Mouse (Mus musculus) stomach, embryonic 15.5 days (tissue): ENCODE measurements around the gene Tsc22d2. TPM values are rescaled to one million over a fixed set of nuclear protein-coding genes. Genes with fewer than 3 reads are reported as not detected.
"Not testable (repeated sequence)": the region's sequence is repeated elsewhere in the genome, so short reads cannot be mapped to it uniquely, and the experiment has no call there.

Source experiments
- ATAC-seq: fragments of 200-750 bp; cut with Nextera tagmentation; 2 replicates; pipeline ENCODE4 v1.8.0; 2017; ENCODE audit warnings: low read depth, moderate number of reproducible peaks, moderate TSS enrichment; ENCODE audit not compliant: insufficient read depth, low FRiP score
- H3K27ac ChIP-seq: fragments of 300-500 bp; sonication (generic); 2 replicates; pipeline ENCODE4 v1.5.1; 2015; ENCODE audit warnings: mild to moderate bottlenecking, inconsistent platforms
- H3K27me3 ChIP-seq: fragments of 300-500 bp; sonication (generic); replicated peaks from 2 replicates; pipeline ENCODE4 v1.6.1; 2015; ENCODE audit warnings: inconsistent platforms
- H3K36me3 ChIP-seq: fragments of 300-500 bp; sonication (generic); 2 replicates; pipeline ENCODE4 v1.6.1; 2015; ENCODE audit warnings: inconsistent platforms
- H3K4me1 ChIP-seq: fragments of 300-500 bp; sonication (generic); 2 replicates; pipeline ENCODE4 v1.6.1; 2015; ENCODE audit warnings: inconsistent platforms
- H3K4me2 ChIP-seq: fragments of 300-500 bp; sonication (generic); 2 replicates; pipeline ENCODE4 v1.6.1; 2015; ENCODE audit warnings: mild to moderate bottlenecking, inconsistent platforms
- H3K4me3 ChIP-seq: fragments of 300-500 bp; sonication (generic); replicated peaks from 2 replicates; pipeline ENCODE4 v1.5.1; 2015; ENCODE audit warnings: inconsistent platforms
- H3K9ac ChIP-seq: fragments of 300-500 bp; sonication (generic); 2 replicates; pipeline ENCODE4 v1.6.1; 2015; ENCODE audit warnings: inconsistent platforms
- H3K9me3 ChIP-seq: fragments of 300-500 bp; sonication (generic); 2 replicates; pipeline ENCODE4 v1.6.1; 2016; ENCODE audit warnings: inconsistent platforms
- WGBS: fragments of 180-500 bp; shearing (Covaris S2); methylation state at CpG from one replicate; pipeline ENCODE4 v1.1.7; 2015; 5-methylcytosine and 5-hydroxymethylcytosine counted together
- polyA plus RNA-seq: library from polyadenylated mRNA; unstranded; fragments of >200 nt; fragmentation: Nextera tagmentation; extraction: Ambion mirVana; gene quantifications from 2 replicates; pipeline ENCODE4 v1.2.1, GENCODE M21; 2015

Tsc22d2 gene
- polyA plus RNA-seq, 1 experiment from 2014 or later = 11.0 TPM

DNA sequence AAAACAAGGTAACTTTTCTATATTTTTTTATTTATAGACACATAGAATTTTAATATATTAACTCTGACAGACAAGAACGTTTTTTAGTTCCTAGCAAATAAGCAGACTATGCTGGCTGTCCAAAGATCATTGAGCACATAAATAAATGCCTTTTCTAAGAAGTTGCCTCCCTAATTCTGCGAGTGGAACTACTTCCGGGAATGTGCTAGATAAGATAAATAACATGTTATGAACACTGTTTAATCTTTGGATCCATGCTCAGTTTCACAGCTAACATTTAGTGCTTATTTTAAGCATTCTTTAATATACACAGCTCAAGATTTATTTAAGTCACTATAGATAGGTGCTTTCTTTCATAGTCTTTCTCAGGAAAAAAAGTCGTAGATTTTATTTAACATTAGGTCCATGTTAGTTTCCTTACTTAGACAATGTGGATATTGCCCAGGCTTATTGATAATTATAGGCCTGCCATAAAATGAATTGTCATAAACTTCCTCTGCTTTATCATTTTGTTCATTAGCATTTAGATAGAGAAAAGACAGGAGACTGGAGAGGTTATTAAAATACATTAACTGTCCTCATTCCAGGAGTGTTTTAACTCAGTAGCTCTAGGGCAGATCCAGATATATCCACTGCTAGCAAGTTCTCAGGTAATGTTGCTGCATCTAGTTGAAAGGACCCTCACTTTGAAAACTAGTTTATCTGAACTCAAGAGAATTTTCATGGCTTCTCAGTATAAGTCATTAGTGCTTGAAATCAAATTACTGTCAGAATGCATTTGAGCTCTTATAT is 40.1 kb downstream of the Tsc22d2 start:
- 19% methylated on average over 4 of the region's 4 CpGs for WGBS
- no peak overlapping the region for H3K27ac ChIP-seq
- no peak; the same call in 1 of the 2 replicates for ATAC-seq

GRCm38 (mm10) chr3:58455255-58455654 is 40.7 kb downstream of the Tsc22d2 start:
- H3K4me1 ChIP-seq = no peaks in the 10 kb centered on the region
- H3K4me3 ChIP-seq = no peak overlapping the region
- no peak for ATAC-seq
- H3K27me3 ChIP-seq = no peaks in the 10 kb centered on the region
- H3K36me3 ChIP-seq = 0 out of 2 replicates have a peak, but pooled peaks cover 3% of the 10 kb centered on the region
- no peak overlapping the region for H3K27ac ChIP-seq
- H3K9me3 ChIP-seq = no peaks in the 10 kb centered on the region
- no peak overlapping the region for H3K9ac ChIP-seq
- 80% methylated on average over 3 of the region's 3 CpGs for WGBS
- no peak overlapping the region for H3K4me2 ChIP-seq

More for the DNA sequence above, 40.1 kb downstream of the Tsc22d2 start:
- Histone ChIP-seq H3K4me3 (no peak overlapping the region), H3K4me1 (no peaks in the 10 kb centered on the region), H3K27me3 (no peaks in the 10 kb centered on the region), H3K9me3 (no peaks in the 10 kb centered on the region), H3K36me3 (no peaks in the 10 kb centered on the region), H3K4me2 (no peak overlapping the region), H3K9ac (no peak overlapping the region)

DNA sequence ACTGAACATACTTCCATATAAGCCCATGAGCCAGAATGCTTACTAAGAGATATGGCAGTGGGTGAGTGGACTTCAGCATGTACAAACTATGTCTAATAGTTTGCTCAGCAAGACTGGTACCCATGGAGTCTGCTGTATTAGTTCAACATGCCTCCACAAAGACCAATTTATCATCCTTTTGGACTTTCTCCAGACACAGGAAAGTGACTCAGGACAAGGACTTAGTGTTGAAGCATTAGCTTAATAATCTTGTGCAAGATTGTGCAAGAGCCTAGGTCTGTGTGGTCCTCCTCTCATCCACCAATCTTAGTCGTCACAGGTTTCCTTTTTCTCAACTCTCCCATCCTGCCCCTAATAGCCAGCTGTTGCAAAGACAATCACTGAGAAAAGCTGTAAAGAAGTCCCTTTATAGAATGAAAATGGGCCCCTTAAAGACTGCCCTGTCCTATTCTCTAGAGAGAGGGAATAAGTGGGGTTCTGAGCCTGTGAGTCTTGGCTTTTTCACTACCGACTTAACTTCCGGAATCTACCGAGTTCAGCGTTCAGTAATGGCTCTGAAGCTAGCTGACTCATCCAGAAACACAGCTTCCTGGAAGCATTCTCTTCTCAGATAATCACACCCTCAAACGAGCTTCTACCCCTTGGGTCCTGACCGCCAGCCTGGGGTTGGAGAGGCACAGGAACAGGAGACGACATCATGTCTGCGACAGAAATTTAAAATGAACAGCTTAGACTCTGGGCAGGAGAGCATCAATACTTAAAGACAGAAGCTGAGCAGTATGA is 55.3 kb downstream of the Tsc22d2 start:
- no peak for ATAC-seq
- no peak overlapping the region for H3K4me2 ChIP-seq
- no peaks in the 10 kb centered on the region for H3K36me3 ChIP-seq
- WGBS = 60% methylated on average over 9 of the region's 9 CpGs
- H3K9ac ChIP-seq = no peak overlapping the region
- no peaks in the 10 kb centered on the region for H3K4me1 ChIP-seq
- H3K27ac ChIP-seq = no peak overlapping the region
- H3K4me3 ChIP-seq = no peak overlapping the region
- no peaks in the 10 kb centered on the region for H3K9me3 ChIP-seq
- no peaks in the 10 kb centered on the region for H3K27me3 ChIP-seq

GRCm38 (mm10) chr3:58475298-58475697 is 60.8 kb downstream of the Tsc22d2 start:
- not testable (repeated sequence) for H3K9me3 ChIP-seq, H3K9ac ChIP-seq, H3K27ac ChIP-seq, H3K36me3 ChIP-seq, H3K4me2 ChIP-seq, H3K4me3 ChIP-seq, H3K4me1 ChIP-seq, ATAC-seq, H3K27me3 ChIP-seq
- WGBS = 94% methylated on average over 1 of the region's 1 CpGs

- ATAC-seq = no peak
- 84% methylated on average over 2 of the region's 2 CpGs for WGBS
These were observed 64.4 kb downstream of the Tsc22d2 start for GRCm38 (mm10) chr3:58478755-58479455.

DNA sequence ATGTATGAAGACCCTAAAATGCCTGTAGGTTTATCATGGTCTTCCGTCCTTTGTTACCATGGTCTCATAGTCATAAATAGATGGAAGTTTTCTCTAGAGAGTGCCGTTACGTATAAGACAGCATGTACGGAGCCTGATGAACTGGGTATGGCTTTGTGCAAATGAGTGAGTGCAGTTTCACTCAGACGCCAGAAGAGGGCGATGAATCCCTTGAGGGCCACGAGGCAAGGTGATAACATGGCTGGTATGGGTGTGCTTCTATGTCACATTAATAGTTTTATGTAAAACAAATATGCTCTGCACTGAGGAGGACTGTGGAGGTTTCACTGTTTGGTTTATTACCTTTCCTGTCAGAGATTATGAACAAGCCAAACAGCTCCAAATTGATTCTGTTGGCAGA is 71.4 kb downstream of the Tsc22d2 start:
- Histone ChIP-seq H3K4me3 (no peak overlapping the region), H3K4me1 (no peaks in the 10 kb centered on the region), H3K27ac (no peak overlapping the region), H3K27me3 (no peaks in the 10 kb centered on the region), H3K9ac (no peak overlapping the region), H3K9me3 (no peaks in the 10 kb centered on the region), H3K4me2 (no peak overlapping the region), H3K36me3 (no peaks in the 10 kb centered on the region)
- no peak for ATAC-seq
- WGBS = 71% methylated on average over 7 of the region's 7 CpGs

More at GRCm38 (mm10) chr3:58478755-58479455, 64.4 kb downstream of the Tsc22d2 start:
- Histone ChIP-seq H3K27ac (no peak overlapping the region), H3K9me3 (no peaks in the 10 kb centered on the region), H3K9ac (no peak overlapping the region), H3K27me3 (no peaks in the 10 kb centered on the region), H3K4me1 (no peaks in the 10 kb centered on the region), H3K4me3 (no peak overlapping the region), H3K4me2 (no peak overlapping the region), H3K36me3 (no peaks in the 10 kb centered on the region)

DNA sequence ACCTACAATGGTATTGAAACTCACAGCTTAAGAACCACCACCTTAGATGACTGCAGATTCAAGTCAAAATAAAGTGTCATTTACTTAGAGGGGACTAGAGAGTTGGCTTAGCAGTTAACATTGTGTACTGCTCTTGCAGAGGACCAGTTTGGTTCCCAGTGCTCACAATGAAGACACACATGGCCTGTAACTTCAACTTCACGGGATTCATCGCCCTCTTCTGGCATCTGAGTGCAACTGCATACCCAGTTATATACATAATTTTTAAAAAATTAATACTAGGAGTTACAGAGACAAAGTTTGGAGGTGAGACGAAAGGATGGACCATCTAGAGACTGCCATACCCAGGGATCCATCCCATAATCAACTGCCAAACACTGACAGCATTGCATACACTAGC is 72.6 kb downstream of the Tsc22d2 start:
- Histone ChIP-seq H3K27me3 (no peaks in the 10 kb centered on the region), H3K4me1 (no peaks in the 10 kb centered on the region), H3K4me2 (no peak overlapping the region), H3K4me3 (no peak overlapping the region), H3K36me3 (no peaks in the 10 kb centered on the region), H3K9me3 (no peaks in the 10 kb centered on the region), H3K27ac (no peak overlapping the region), H3K9ac (no peak overlapping the region)
- 69% methylated on average over 3 of the region's 3 CpGs for WGBS
- ATAC-seq = no peak

- Histone ChIP-seq H3K4me2 (no peak overlapping the region), H3K27me3 (no peaks in the 10 kb centered on the region), H3K36me3 (no peaks in the 10 kb centered on the region), H3K4me3 (no peak overlapping the region), H3K9me3 (no peaks in the 10 kb centered on the region), H3K4me1 (no peaks in the 10 kb centered on the region), H3K27ac (no peak overlapping the region), H3K9ac (no peak overlapping the region)
- WGBS = 72% methylated on average over 8 of the region's 8 CpGs
- no peak for ATAC-seq
These were observed 73.7 kb downstream of the Tsc22d2 start for GRCm38 (mm10) chr3:58487999-58488775.

DNA sequence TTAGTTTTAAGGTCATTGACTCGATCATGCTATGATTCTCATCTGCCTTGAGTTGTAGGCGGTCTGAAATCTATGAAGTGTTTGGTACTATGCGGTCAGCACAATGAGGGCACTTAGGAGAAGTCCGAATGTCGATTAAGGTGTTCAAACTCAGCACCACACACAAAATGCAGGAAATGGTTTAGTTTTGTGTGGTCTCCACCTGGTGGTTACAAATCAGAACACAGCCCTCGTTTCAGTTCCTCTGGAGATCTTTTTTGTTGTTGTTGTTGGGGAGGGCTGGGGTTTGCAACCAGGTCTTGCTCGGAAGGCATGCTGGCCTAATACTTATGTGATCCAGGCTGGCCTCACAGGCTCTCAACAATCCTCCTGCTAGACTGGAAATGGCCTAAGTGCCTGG is 76.3 kb downstream of the Tsc22d2 start:
- Histone ChIP-seq H3K4me1 (no peaks in the 10 kb centered on the region), H3K4me2 (no peak overlapping the region), H3K9me3 (no peaks in the 10 kb centered on the region), H3K27ac (no peak overlapping the region), H3K36me3 (no peaks in the 10 kb centered on the region), H3K9ac (no peak overlapping the region), H3K4me3 (no peak overlapping the region), H3K27me3 (no peaks in the 10 kb centered on the region)
- 68% methylated on average over 7 of the region's 7 CpGs for WGBS
- no peak for ATAC-seq

- WGBS = 74% methylated on average over 4 of the region's 4 CpGs
- no peak for ATAC-seq
These were observed 79.1 kb downstream of the Tsc22d2 start for GRCm38 (mm10) chr3:58493621-58494020.

DNA sequence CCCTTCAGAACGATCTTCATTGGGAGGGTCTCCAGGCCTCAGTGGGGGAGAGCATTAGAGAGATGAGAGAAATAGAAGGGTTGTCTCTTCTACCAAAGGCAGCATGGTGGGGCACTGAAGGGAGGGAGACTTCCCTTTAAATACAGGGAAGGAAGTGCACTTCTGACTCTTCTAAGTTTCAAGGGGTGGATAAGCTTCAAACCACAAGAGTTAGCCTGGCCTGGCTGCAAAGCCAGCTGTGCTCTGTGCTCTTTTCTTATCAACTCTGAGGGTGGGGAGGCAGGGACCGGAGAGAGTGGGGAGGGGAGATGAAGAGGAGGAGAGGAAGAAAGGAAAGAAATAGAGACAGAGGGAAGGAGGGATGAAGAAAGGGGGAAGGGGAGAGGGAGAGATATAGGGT is 87.4 kb downstream of the Tsc22d2 start:
- Histone ChIP-seq H3K27me3 (no peaks in the 10 kb centered on the region), H3K4me1 (no peaks in the 10 kb centered on the region), H3K9ac (no peak overlapping the region), H3K36me3 (no peaks in the 10 kb centered on the region), H3K4me3 (no peak overlapping the region), H3K27ac (no peak overlapping the region), H3K4me2 (no peak overlapping the region), H3K9me3 (no peaks in the 10 kb centered on the region)
- 42% methylated on average over 2 of the region's 2 CpGs for WGBS
- ATAC-seq = no peak

More at GRCm38 (mm10) chr3:58493621-58494020, 79.1 kb downstream of the Tsc22d2 start:
- no peak overlapping the region for H3K4me2 ChIP-seq
- no peak overlapping the region for H3K27ac ChIP-seq
- no peaks in the 10 kb centered on the region for H3K27me3 ChIP-seq
- H3K4me3 ChIP-seq = no peak overlapping the region
- H3K36me3 ChIP-seq = no peaks in the 10 kb centered on the region
- no peaks in the 10 kb centered on the region for H3K9me3 ChIP-seq
- H3K4me1 ChIP-seq = no peaks in the 10 kb centered on the region
- H3K9ac ChIP-seq = no peak overlapping the region
